Mouse (Mus musculus) liver, embryonic 11.5 days (tissue): ENCODE results near the gene Sgms2. TPM values are rescaled to one million over a fixed set of nuclear protein-coding genes. Genes with fewer than 3 reads are reported as not detected.

Source experiments
- ATAC-seq: fragments of 200-750 bp; cut with Nextera tagmentation; replicated peaks from 2 replicates; pipeline ENCODE4 v1.8.0; 2017; ENCODE audit warnings: moderate number of reproducible peaks, mild to moderate bottlenecking, moderate TSS enrichment, moderate library complexity; ENCODE audit not compliant: low FRiP score
- DNase-seq: peaks from one replicate; pipeline ENCODE4 v3.0.0-alpha.2; 2017; ENCODE audit warnings: low spot score
- H3K27ac ChIP-seq: fragments of 300-500 bp; sonication (generic); 2 replicates; pipeline ENCODE4 v1.5.1; 2014; ENCODE audit warnings: mild to moderate bottlenecking, low read depth, low read length, control low read depth
- H3K27me3 ChIP-seq: fragments of 300-500 bp; sonication (generic); replicated peaks from 2 replicates; pipeline ENCODE4 v1.6.1; 2014; ENCODE audit warnings: low read length, mixed read lengths; ENCODE audit not compliant: control insufficient read depth, insufficient read depth
- H3K36me3 ChIP-seq: fragments of 300-500 bp; sonication (generic); 2 replicates; pipeline ENCODE4 v1.6.1; 2014; ENCODE audit warnings: mild to moderate bottlenecking, low read length, moderate library complexity, mixed read lengths; ENCODE audit not compliant: control insufficient read depth, insufficient read depth
- H3K4me1 ChIP-seq: fragments of 300-500 bp; sonication (generic); replicated peaks from 2 replicates; pipeline ENCODE4 v1.6.1; 2014; ENCODE audit warnings: low read length, mixed read lengths; ENCODE audit not compliant: control insufficient read depth, insufficient read depth
- H3K4me2 ChIP-seq: fragments of 300-500 bp; sonication (generic); 2 replicates; pipeline ENCODE4 v1.6.1; 2014; ENCODE audit warnings: mild to moderate bottlenecking, control low read depth, moderate library complexity
- H3K4me3 ChIP-seq: fragments of 300-500 bp; sonication (generic); 2 replicates; pipeline ENCODE4 v1.5.1; 2014; ENCODE audit warnings: low read depth, low read length, control low read depth
- H3K9ac ChIP-seq: fragments of 300-500 bp; sonication (generic); 2 replicates; pipeline ENCODE4 v1.6.1; 2014; ENCODE audit warnings: low read depth, low read length, control low read depth
- H3K9me3 ChIP-seq: fragments of 300-500 bp; sonication (generic); 2 replicates; pipeline ENCODE4 v1.6.1; 2016; ENCODE audit warnings: low read length, inconsistent platforms, mixed read lengths; ENCODE audit not compliant: control insufficient read depth
- WGBS: fragments of 180-500 bp; shearing (Covaris S2); extraction: QIAGEN DNeasy Blood & Tissue Kit; methylation state at CpG from one replicate; pipeline ENCODE4 v1.1.7; 2014; 5-methylcytosine and 5-hydroxymethylcytosine counted together
- polyA plus RNA-seq: library from polyadenylated mRNA; unstranded; fragments of >200 nt; fragmentation: Nextera tagmentation; extraction: Ambion mirVana; gene quantifications from 2 replicates; pipeline ENCODE4 v1.2.1, GENCODE M21; 2014

Sgms2 gene
- polyA plus RNA-seq, 1 experiment from 2014 or later = 3.6 TPM

GRCm38 (mm10) chr3:131511616-131512015 is 20.4 kb upstream of the Sgms2 start:
- H3K4me1 ChIP-seq = no peaks in the 10 kb centered on the region
- H3K9ac ChIP-seq = no peak overlapping the region
- ATAC-seq = no peak
- no peak overlapping the region for H3K4me3 ChIP-seq
- H3K27ac ChIP-seq = no peak overlapping the region
- DNase-seq = no peak
- no peaks in the 10 kb centered on the region for H3K36me3 ChIP-seq
- 61% methylated on average over 8 of the region's 8 CpGs for WGBS
- no peak overlapping the region for H3K4me2 ChIP-seq
- no peaks in the 10 kb centered on the region for H3K27me3 ChIP-seq
- H3K9me3 ChIP-seq = no peaks in the 10 kb centered on the region

- DNase-seq (no peak), ATAC-seq (no peak)
- no peaks in the 10 kb centered on the region for H3K4me1 ChIP-seq
- WGBS = 65% methylated on average over 2 of the region's 2 CpGs
- no peak overlapping the region for H3K4me3 ChIP-seq
- no peaks in the 10 kb centered on the region for H3K9me3 ChIP-seq
- no peaks in the 10 kb centered on the region for H3K36me3 ChIP-seq
- no peak overlapping the region for H3K9ac ChIP-seq
- no peaks in the 10 kb centered on the region for H3K27me3 ChIP-seq
- H3K4me2 ChIP-seq = no peak overlapping the region
- H3K27ac ChIP-seq = no peak overlapping the region
These were observed 16.8 kb upstream of the Sgms2 start for GRCm38 (mm10) chr3:131508024-131508423.

GRCm38 (mm10) chr3:131504595-131505223 is 13.5 kb upstream of the Sgms2 start:
- no peaks in the 10 kb centered on the region for H3K27me3 ChIP-seq
- no peak overlapping the region for H3K4me2 ChIP-seq
- no peak overlapping the region for H3K27ac ChIP-seq
- no peaks in the 10 kb centered on the region for H3K9me3 ChIP-seq
- no peaks in the 10 kb centered on the region for H3K4me1 ChIP-seq
- WGBS = 71% methylated on average over 14 of the region's 14 CpGs
- H3K4me3 ChIP-seq = no peak overlapping the region
- DNase-seq (no peak), ATAC-seq (no peak)
- H3K36me3 ChIP-seq = no peaks in the 10 kb centered on the region
- no peak overlapping the region for H3K9ac ChIP-seq

- no peak for ATAC-seq
- WGBS = 79% methylated on average over 10 of the region's 10 CpGs
These were observed 10.6 kb upstream of the Sgms2 start for GRCm38 (mm10) chr3:131501677-131502370.

GRCm38 (mm10) chr3:131499651-131500050 is 8.4 kb upstream of the Sgms2 start:
- Histone ChIP-seq H3K27ac (no peak overlapping the region), H3K9me3 (no peaks in the 10 kb centered on the region), H3K27me3 (no peaks in the 10 kb centered on the region), H3K4me1 (no peaks in the 10 kb centered on the region), H3K4me3 (no peak overlapping the region), H3K9ac (no peak overlapping the region), H3K4me2 (no peak overlapping the region), H3K36me3 (no peaks in the 10 kb centered on the region)
- WGBS = 77% methylated on average over 6 of the region's 6 CpGs
- ATAC-seq = no peak
- DNase-seq = no peak

More at GRCm38 (mm10) chr3:131501677-131502370, 10.6 kb upstream of the Sgms2 start:
- H3K4me1 ChIP-seq = no peaks in the 10 kb centered on the region
- no peak overlapping the region for H3K27ac ChIP-seq
- H3K4me3 ChIP-seq = no peak overlapping the region
- no peaks in the 10 kb centered on the region for H3K36me3 ChIP-seq
- no peaks in the 10 kb centered on the region for H3K27me3 ChIP-seq
- no peaks in the 10 kb centered on the region for H3K9me3 ChIP-seq
- no peak for DNase-seq
- no peak overlapping the region for H3K9ac ChIP-seq
- no peak overlapping the region for H3K4me2 ChIP-seq

- WGBS = 83% methylated on average over 10 of the region's 10 CpGs
- Histone ChIP-seq H3K36me3 (no peaks in the 10 kb centered on the region), H3K4me3 (no peak overlapping the region), H3K27ac (no peak overlapping the region), H3K9ac (no peak overlapping the region), H3K27me3 (peaks cover 14% of the 10 kb centered on the region), H3K4me2 (no peak overlapping the region), H3K4me1 (no peaks in the 10 kb centered on the region), H3K9me3 (no peaks in the 10 kb centered on the region)
- DNase-seq (no peak), ATAC-seq (no peak)
These were observed 5.4 kb upstream of the Sgms2 start for GRCm38 (mm10) chr3:131496506-131497122.

GRCm38 (mm10) chr3:131495076-131495475 is 3.9 kb upstream of the Sgms2 start:
- Histone ChIP-seq H3K9me3 (no peaks in the 10 kb centered on the region), H3K36me3 (no peaks in the 10 kb centered on the region), H3K27ac (no peak overlapping the region), H3K4me3 (no peak overlapping the region), H3K4me1 (no peaks in the 10 kb centered on the region), H3K4me2 (no peak overlapping the region), H3K27me3 (peaks cover 30% of the 10 kb centered on the region), H3K9ac (no peak overlapping the region)
- WGBS = 52% methylated on average over 1 of the region's 1 CpGs
- DNase-seq (no peak), ATAC-seq (no peak)

GRCm38 (mm10) chr3:131493194-131493593 is 2.0 kb upstream of the Sgms2 start:
- 42% methylated on average over 6 of the region's 6 CpGs for WGBS
- ATAC-seq = no peak

More at GRCm38 (mm10) chr3:131493194-131493593, 2.0 kb upstream of the Sgms2 start:
- DNase-seq = no peak
- no peaks in the 10 kb centered on the region for H3K9me3 ChIP-seq
- H3K27ac ChIP-seq = no peak overlapping the region
- no peak overlapping the region for H3K4me2 ChIP-seq
- peaks cover 43% of the 10 kb centered on the region for H3K27me3 ChIP-seq
- H3K9ac ChIP-seq = no peak overlapping the region
- H3K4me1 ChIP-seq = no peaks in the 10 kb centered on the region; the same call in 1 of the 2 replicates
- no peaks in the 10 kb centered on the region for H3K36me3 ChIP-seq
- H3K4me3 ChIP-seq = no peak overlapping the region
